Mouse (Mus musculus) mature B cell (primary cell): Measurements from ENCODE around the gene Kpna1.
"Not testable (repeated sequence)": the region's sequence is repeated elsewhere in the genome, so short reads cannot be mapped to it uniquely, and the experiment has no call there.

ENCODE experiments used
- in situ Hi-C: fragments of 300-500 bp; cut with MboI; formaldehyde crosslinking; loops from 2 replicates; pipeline ENCODE4 v1.14.3; 2019

Kpna1 gene

GRCm38 (mm10) chr16:35992391-35992790 is 13.8 kb downstream of the Kpna1 start:
- in situ Hi-C loops: no loop called here

- in situ Hi-C loops: no loop called here
These were observed 14.8 kb downstream of the Kpna1 start for GRCm38 (mm10) chr16:35993316-35993715.

- in situ Hi-C loops: not testable (repeated sequence)
These were observed 20.3 kb downstream of the Kpna1 start for GRCm38 (mm10) chr16:35998852-35999251.

GRCm38 (mm10) chr16:36008396-36008795 is 29.8 kb downstream of the Kpna1 start:
- in situ Hi-C loops: no loop called here

- in situ Hi-C loops: no loop called here
These were observed 37.8 kb downstream of the Kpna1 start for GRCm38 (mm10) chr16:36016335-36016734.

GRCm38 (mm10) chr16:36028120-36028519 is 49.6 kb downstream of the Kpna1 start:
- in situ Hi-C loops: not testable (repeated sequence)

GRCm38 (mm10) chr16:36040640-36041624 is 62.4 kb downstream of the Kpna1 start, which contains the start of gene Wdr5b:
Wdr5b (plus strand) TSS chr16:36041190.
- in situ Hi-C loops: loop anchor here (10.0 kb wide), 1 partner anchor 166 kb away; the partner anchor contains the start of gene Parp14

GRCm38 (mm10) chr16:36041625-36042020 is 63.1 kb downstream of the Kpna1 start:
- in situ Hi-C loops: loop anchor here (10.0 kb wide), 1 partner anchor 167 kb away; the partner anchor contains the start of gene Parp14

- in situ Hi-C loops: loop anchor here (10.0 kb wide), 1 partner anchor 168 kb away; the partner anchor contains the start of gene Parp14
These were observed 64.5 kb downstream of the Kpna1 start for GRCm38 (mm10) chr16:36043073-36043472.

GRCm38 (mm10) chr16:36043964-36044363 is 65.4 kb downstream of the Kpna1 start:
- in situ Hi-C loops: loop anchor here (10.0 kb wide), 1 partner anchor 169 kb away; the partner anchor contains the start of gene Parp14

- in situ Hi-C loops: loop anchor here (10.0 kb wide), 1 partner anchor 173 kb away; the partner anchor contains the start of gene Parp14
These were observed 69.0 kb downstream of the Kpna1 start for GRCm38 (mm10) chr16:36047538-36047937.

- in situ Hi-C loops: loop anchor here (25.0 kb wide), 1 partner anchor 689 kb away; the partner anchor contains the start of gene Sec22a
These were observed 72.9 kb downstream of the Kpna1 start for GRCm38 (mm10) chr16:36051491-36051890.

- in situ Hi-C loops: loop anchor here (25.0 kb wide), 1 partner anchor 691 kb away; the partner anchor contains the start of gene Sec22a
These were observed 75.2 kb downstream of the Kpna1 start for GRCm38 (mm10) chr16:36053524-36054275.

- in situ Hi-C loops: loop anchor here (25.0 kb wide), 1 partner anchor 693 kb away; the partner anchor contains the start of gene Sec22a
These were observed 76.4 kb downstream of the Kpna1 start for GRCm38 (mm10) chr16:36054920-36055319.

- in situ Hi-C loops: loop anchor here (25.0 kb wide), 1 partner anchor 694 kb away; the partner anchor contains the start of gene Sec22a
These were observed 77.9 kb downstream of the Kpna1 start for GRCm38 (mm10) chr16:36056416-36056815.

GRCm38 (mm10) chr16:36057933-36058475 is 79.5 kb downstream of the Kpna1 start:
- in situ Hi-C loops: loop anchor here (25.0 kb wide), 1 partner anchor 696 kb away; the partner anchor contains the start of gene Sec22a

GRCm38 (mm10) chr16:36062534-36062933 is 84.0 kb downstream of the Kpna1 start:
- in situ Hi-C loops: loop anchor here (25.0 kb wide), 1 partner anchor 700 kb away; the partner anchor contains the start of gene Sec22a

- in situ Hi-C loops: loop anchor here (25.0 kb wide), 1 partner anchor 701 kb away; the partner anchor contains the start of gene Sec22a
These were observed 84.8 kb downstream of the Kpna1 start for GRCm38 (mm10) chr16:36063315-36063714.

- in situ Hi-C loops: loop anchor here (25.0 kb wide), 1 partner anchor 703 kb away; the partner anchor contains the start of gene Sec22a
These were observed 86.4 kb downstream of the Kpna1 start for GRCm38 (mm10) chr16:36064904-36065303.

- in situ Hi-C loops: loop anchor here (25.0 kb wide), 1 partner anchor 705 kb away; the partner anchor contains the start of gene Sec22a
These were observed 89.1 kb downstream of the Kpna1 start for GRCm38 (mm10) chr16:36067694-36068093.

- in situ Hi-C loops: loop anchor here (25.0 kb wide), 1 partner anchor 706 kb away; the partner anchor contains the start of gene Sec22a
These were observed 89.8 kb downstream of the Kpna1 start for GRCm38 (mm10) chr16:36068356-36068755.
